Comparison of ENCODE assay signal across 8 mouse cellular contexts in genomic region chr15:102624970-102625686, GRCm38 (mm10). TPM values are rescaled to one million over a fixed set of nuclear protein-coding genes. Genes with fewer than 3 reads are reported as not detected.
A peak's percentile ranks its signal among the peaks of the same experiment; 100 is the strongest.
DNase-seq lines count a peak whose midpoint lies in the region; ATAC-seq and TF ChIP-seq lines count a peak whose summit lies in the region.

Gene Gm28047, minus strand, starts transcription at chr15:102625067.
Gene Atf7, minus strand, starts transcription at chr15:102625464.

- H3K9ac ChIP-seq in lung, postnatal 0 days (replicated peaks; ENCODE audit: low read depth): peak within 1 kb of the TSS; percentile 87

- peak; percentile 97 for ATAC-seq in frontal cortex, adult (ENCODE audit: low TSS enrichment)
- peak; percentile 98 for ATAC-seq in lung, postnatal 0 days

- peaks cover 25% of the 10 kb centered on the region for H3K4me1 ChIP-seq in hindbrain, embryonic 10.5 days (replicated peaks)
- peaks cover 8% of the 10 kb centered on the region; the same call in 1 of the 2 replicates for H3K4me1 ChIP-seq in lung, postnatal 0 days (ENCODE audit: insufficient read depth, low read depth, low read length)

- peak within 1 kb of the TSS; percentile 75 for H3K4me3 ChIP-seq in hindbrain, embryonic 10.5 days
- peak within 1 kb of the TSS; percentile 79 for H3K4me3 ChIP-seq in lung, postnatal 0 days (ENCODE audit: low read depth, low read length)

- peak within 1 kb of the TSS; percentile 80 for H3K4me2 ChIP-seq in lung, postnatal 0 days (replicated peaks; ENCODE audit: low read depth, low read length)

- H3K36me3 ChIP-seq in hindbrain, embryonic 10.5 days: no peaks in the 10 kb centered on the region
- H3K36me3 ChIP-seq in lung, postnatal 0 days (ENCODE audit: insufficient read depth, low read length): no peaks in the 10 kb centered on the region

- DNase-seq in MN1 (ENCODE audit: low spot score): peak; percentile 100
- peak; percentile 99 for DNase-seq in cerebellum, adult 9-10 months
- peak; percentile 99 for DNase-seq in hindbrain, embryonic 10.5 days (ENCODE audit: low spot score)
- DNase-seq in layer of hippocampus, adult 9-11 months: peak; percentile 98
- peak; percentile 100 for DNase-seq in lung, postnatal 0 days (ENCODE audit: low spot score)
- DNase-seq in ovary, postnatal 14 days (ENCODE audit: low spot score): peak; percentile 99
- DNase-seq in thymus, postnatal 14 days: peak; percentile 100

- no peaks in the 10 kb centered on the region for H3K27me3 ChIP-seq in hindbrain, embryonic 10.5 days (ENCODE audit: insufficient read depth, poor library complexity, severe bottlenecking)
- H3K27me3 ChIP-seq in lung, postnatal 0 days (replicated peaks; ENCODE audit: insufficient read depth, low read length): no peaks in the 10 kb centered on the region

- under 1% methylated on average over 51 of the region's 51 CpGs for WGBS in hindbrain, embryonic 10.5 days
- WGBS in lung, postnatal 0 days: under 1% methylated on average over 45 of the region's 51 CpGs

- H3K9me3 ChIP-seq in hindbrain, embryonic 10.5 days: no peaks in the 10 kb centered on the region
- no peaks in the 10 kb centered on the region for H3K9me3 ChIP-seq in lung, postnatal 0 days (ENCODE audit: low read length)

- peak; percentile 73 for TF ChIP-seq EP300 in lung, postnatal 0 days (IDR thresholded peaks at IDR 0.05)

- TF ChIP-seq CTCF in lung, postnatal 0 days (IDR thresholded peaks at IDR 0.05): no peak

- peak within 1 kb of the TSS; percentile 98 for H3K27ac ChIP-seq in hindbrain, embryonic 10.5 days
- H3K27ac ChIP-seq in lung, postnatal 0 days (ENCODE audit: low read length): peak within 1 kb of the TSS; percentile 99

RNA-seq across cellular contexts. Expression of gene Gm28047, which starts in this region (rescaled TPM):
- not detected in 2 replicates for polyA plus RNA-seq in hindbrain, embryonic 10.5 days (2016; fragmentation: Nextera tagmentation; extraction: Ambion mirVana)
- not detected in 2 replicates for polyA plus RNA-seq in lung, postnatal 0 days (2015; fragmentation: Nextera tagmentation; extraction: Ambion mirVana)

RNA-seq across cellular contexts. Expression of gene Atf7, which starts in this region (rescaled TPM):
- 17.5 and 20.4 TPM in 2 replicates for polyA plus RNA-seq in hindbrain, embryonic 10.5 days (2016; fragmentation: Nextera tagmentation; extraction: Ambion mirVana)
- 37.4 and 42.8 TPM in 2 replicates for polyA plus RNA-seq in lung, postnatal 0 days (2015; fragmentation: Nextera tagmentation; extraction: Ambion mirVana)

Comparison
In these comparisons a context has a peak if more than half of its experiments do, and no peak if none do; other contexts are left out.
1. Peak in every context shown above with its lines: DNase-seq, ATAC-seq, H3K4me3 ChIP-seq and H3K27ac ChIP-seq.